ENCODE assay signal across 20 mouse cellular contexts in the genomic region with DNA sequence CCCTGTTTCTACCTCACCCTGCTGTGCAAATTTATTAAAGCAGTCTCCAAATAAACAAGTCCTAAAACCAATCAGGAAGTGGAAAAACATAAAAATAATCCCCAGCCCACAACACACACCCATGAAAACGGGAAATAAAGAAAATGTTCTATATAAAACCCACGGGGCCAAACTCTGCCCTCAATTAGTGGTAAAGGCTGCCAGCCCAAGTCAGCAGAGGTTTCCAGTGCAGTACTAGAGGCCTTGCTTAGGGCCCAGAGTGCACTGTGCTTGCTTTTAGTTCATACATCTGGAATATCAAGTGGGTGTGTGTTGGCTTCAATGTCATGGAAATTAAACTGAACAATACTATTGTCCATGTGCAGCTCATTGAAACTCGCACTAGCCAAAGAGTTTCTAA.
"Had no signal": no experiment of that assay in that cellular context is flagged by ENCODE, and none has a peak within 500 bp of the region (broad histone marks: within the 10 kb centered on the region; RNA-seq: fewer than 3 reads in every experiment).

No protein-coding gene starts in this region.

- H3K27ac ChIP-seq: kidney, postnatal 0 days; liver, embryonic 15.5 days; midbrain, embryonic 12.5 days; neural tube, embryonic 13.5 days; stomach, embryonic 15.5 days had no signal

- H3K9me3 ChIP-seq: liver, embryonic 15.5 days; megakaryocyte, embryonic 14.5 days; midbrain, embryonic 12.5 days; neural tube, embryonic 13.5 days; stomach, embryonic 15.5 days had no signal

- H3K36me3 ChIP-seq: liver, embryonic 15.5 days; midbrain, embryonic 12.5 days; neural tube, embryonic 13.5 days; stomach, embryonic 15.5 days had no signal

- H3K4me2 ChIP-seq: liver, embryonic 11.5 days; liver, embryonic 15.5 days; midbrain, embryonic 12.5 days; neural tube, embryonic 13.5 days; stomach, embryonic 15.5 days had no signal

- H3K4me1 ChIP-seq: liver, embryonic 15.5 days; megakaryocyte, embryonic 14.5 days; midbrain, embryonic 12.5 days; stomach, embryonic 15.5 days had no signal

- H3K9ac ChIP-seq: liver, embryonic 15.5 days; midbrain, embryonic 12.5 days; neural tube, embryonic 13.5 days; stomach, embryonic 15.5 days had no signal

- DNase-seq: kidney, adult 11 months; kidney, adult 9 months; kidney, postnatal 4 days; left cerebral cortex, postnatal 4 days; lung, adult 2 months; lung, postnatal 36 days; retina, postnatal 1 day; right cerebral cortex, postnatal 4 days; spleen, adult 18-20 months; thymus, adult 2 months; thymus, postnatal 36 days had no signal

- H3K4me3 ChIP-seq: liver, embryonic 15.5 days; megakaryocyte, embryonic 14.5 days; midbrain, embryonic 12.5 days; neural tube, embryonic 13.5 days; stomach, embryonic 15.5 days had no signal

- ATAC-seq: lung, postnatal 0 days; midbrain, embryonic 16.5 days had no signal

- H3K27me3 ChIP-seq: liver, embryonic 15.5 days; megakaryocyte, embryonic 14.5 days; midbrain, embryonic 12.5 days; neural tube, embryonic 13.5 days; stomach, embryonic 15.5 days had no signal
